Mouse (Mus musculus): ENCODE data around the gene Arfgap3.

- no peak for TF ChIP-seq CTCF (conservative IDR thresholded peaks at IDR 0.05; ENCODE audit: low read length)
- TF ChIP-seq NANOG (IDR thresholded peaks at IDR 0.05; ENCODE audit: borderline replicate concordance, low read length) = no peak
- TF ChIP-seq POU5F1 (IDR thresholded peaks at IDR 0.05; ENCODE audit: borderline replicate concordance, low read length) = no peak
These were observed 50.0 kb downstream of the Arfgap3 start for GRCm38 (mm10) chr15:83299916-83300582.

All from E14TG2a.4 (cell line).